Mouse (Mus musculus): ENCODE results near the gene Kcnmb4. TPM values are rescaled to one million over a fixed set of nuclear protein-coding genes. Genes with fewer than 3 reads are reported as not detected.

The Kcnmb4 gene
- total RNA-seq (2021): 10 to 100 TPM; 68.9 to 76.2 TPM
- long read RNA-seq, transcript Kcnmb4-201 (3 exons, 1,367 nt): major isoform, 57 of 65 reads
- long read RNA-seq, partial matches to known transcripts: 0 of 65 reads
- long read RNA-seq, other reads (novel, unspliced or antisense): 8 of 65 reads

GRCm38 (mm10) chr10:116473759-116474549 lies at the start of gene Kcnmb4:
Gene Kcnmb4, minus strand, starts transcription at chr10:116473878.
- DNase-seq (ENCODE audit: low spot score in 2 of 2): peak; percentile 43 to 62

- no peak for DNase-seq (ENCODE audit: low spot score in 2 of 2)
These were observed 45.9 kb upstream of the Kcnmb4 start for GRCm38 (mm10) chr10:116519588-116519987.

- no peak for DNase-seq (ENCODE audit: low spot score in 2 of 2)
These were observed 41.9 kb upstream of the Kcnmb4 start for GRCm38 (mm10) chr10:116515590-116515989.

GRCm38 (mm10) chr10:116515158-116515557 lies 41.5 kb upstream of the Kcnmb4 start:
- no peak for DNase-seq (ENCODE audit: low spot score in 2 of 2)

- no peak for DNase-seq (ENCODE audit: low spot score in 2 of 2)
These were observed 39.6 kb upstream of the Kcnmb4 start for GRCm38 (mm10) chr10:116513254-116513635.

- no peak for DNase-seq (ENCODE audit: low spot score in 2 of 2)
These were observed 39.0 kb upstream of the Kcnmb4 start for GRCm38 (mm10) chr10:116512521-116513253.

- no peak for DNase-seq (ENCODE audit: low spot score in 2 of 2)
These were observed 31.8 kb upstream of the Kcnmb4 start for GRCm38 (mm10) chr10:116505303-116506014.

- DNase-seq (ENCODE audit: low spot score in 2 of 2): no peak
These were observed 19.1 kb upstream of the Kcnmb4 start for GRCm38 (mm10) chr10:116492768-116493167.

GRCm38 (mm10) chr10:116486895-116487747 lies 13.4 kb upstream of the Kcnmb4 start:
- DNase-seq (ENCODE audit: low spot score in 2 of 2): peak in 1 of 2 experiments; percentile 33

GRCm38 (mm10) chr10:116481917-116482316 lies 8.2 kb upstream of the Kcnmb4 start:
- no peak for DNase-seq (ENCODE audit: low spot score in 2 of 2)

GRCm38 (mm10) chr10:116480988-116481387 lies 7.3 kb upstream of the Kcnmb4 start:
- DNase-seq (ENCODE audit: low spot score in 2 of 2): no peak

GRCm38 (mm10) chr10:116476559-116476958 lies 2.9 kb upstream of the Kcnmb4 start:
- no peak for DNase-seq (ENCODE audit: low spot score in 2 of 2)

- DNase-seq (ENCODE audit: low spot score in 2 of 2): no peak
These were observed 2.0 kb upstream of the Kcnmb4 start for GRCm38 (mm10) chr10:116475725-116476124.

GRCm38 (mm10) chr10:116473071-116473758 lies 463 bp downstream of the Kcnmb4 start:
- peak; percentile 42 to 60 for DNase-seq (ENCODE audit: low spot score in 2 of 2)

- DNase-seq (ENCODE audit: low spot score in 2 of 2): no peak
These were observed 1.1 kb downstream of the Kcnmb4 start for GRCm38 (mm10) chr10:116472579-116472978.

GRCm38 (mm10) chr10:116470306-116470925 lies 3.3 kb downstream of the Kcnmb4 start:
- no peak for DNase-seq (ENCODE audit: low spot score in 2 of 2)

GRCm38 (mm10) chr10:116468094-116468493 lies 5.6 kb downstream of the Kcnmb4 start:
- no peak for DNase-seq (ENCODE audit: low spot score in 2 of 2)

GRCm38 (mm10) chr10:116463753-116464345 lies 9.8 kb downstream of the Kcnmb4 start:
- DNase-seq (ENCODE audit: low spot score in 2 of 2): no peak

- DNase-seq (ENCODE audit: low spot score in 2 of 2): no peak
These were observed 12.2 kb downstream of the Kcnmb4 start for GRCm38 (mm10) chr10:116461443-116461842.
